Mouse (Mus musculus): ENCODE measurements around the gene Tktl1. TPM values are rescaled to one million over a fixed set of nuclear protein-coding genes. Genes with fewer than 3 reads are reported as not detected.
"Not testable (repeated sequence)": the region's sequence is repeated elsewhere in the genome, so short reads cannot be mapped to it uniquely, and the experiment has no call there.

Tktl1 gene
- polyA plus RNA-seq (2015; fragmentation: Nextera tagmentation; extraction: Ambion mirVana): 0.08 and 0.13 TPM in 2 replicates

DNA sequence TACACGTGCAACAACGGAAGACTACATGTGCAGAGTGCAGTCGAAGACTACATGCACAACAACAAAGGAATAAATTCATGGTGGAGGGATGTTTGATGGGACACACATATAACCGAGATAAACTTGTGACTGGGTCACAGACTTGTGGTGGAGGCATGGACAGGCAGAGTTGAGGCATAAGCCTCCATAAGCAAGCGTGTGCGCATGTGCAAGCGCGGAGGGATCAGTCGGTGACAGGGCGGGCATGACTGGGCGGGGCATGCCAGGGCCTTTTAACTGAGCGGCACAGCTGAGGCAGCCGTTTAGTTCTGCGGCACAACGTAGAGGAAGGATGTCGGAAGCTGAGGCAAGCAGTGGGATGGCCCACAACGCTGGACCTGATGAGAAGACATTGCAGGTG is at the start of gene Tktl1:
Gene Tktl1, plus strand, starts transcription at position 301 of the 400 bp plus-strand sequence.
- H3K4me3 ChIP-seq (ENCODE audit: low read depth, low read length): no peak within 1 kb of the TSS
- H3K27me3 ChIP-seq (ENCODE audit: control insufficient read depth, insufficient read depth, low read length): no peaks in the 10 kb centered on the region
- TF ChIP-seq CTCF (IDR thresholded peaks at IDR 0.05; ENCODE audit: low read depth) (no peak), EP300 (optimal IDR thresholded peaks at IDR 0.05) (no peak)
- 86% methylated on average over 17 of the region's 17 CpGs for WGBS
- no peaks in the 10 kb centered on the region for H3K9me3 ChIP-seq (ENCODE audit: control insufficient read depth, low read length)
- no peaks in the 10 kb centered on the region for H3K4me1 ChIP-seq (replicated peaks; ENCODE audit: control insufficient read depth, insufficient read depth)
- ATAC-seq (ENCODE audit: low FRiP score, low TSS enrichment) (no peak), DNase-seq (ENCODE audit: low spot score) (no peak)
- H3K27ac ChIP-seq (replicated peaks): no peak within 1 kb of the TSS
- no peak within 1 kb of the TSS for H3K9ac ChIP-seq (ENCODE audit: low read length)
- H3K36me3 ChIP-seq (ENCODE audit: control insufficient read depth, insufficient read depth, low read length): no peaks in the 10 kb centered on the region
- H3K4me2 ChIP-seq (replicated peaks; ENCODE audit: low read depth): no peak within 1 kb of the TSS

GRCm38 (mm10) chrX:74135263-74135662 is 41.8 kb upstream of the Tktl1 start, which contains the start of gene Mecp2:
TSS of gene Mecp2 (minus strand) at chrX:74135363.
- not testable (repeated sequence) for H3K27me3 ChIP-seq (ENCODE audit: control insufficient read depth, insufficient read depth, low read length); H3K9me3 ChIP-seq (ENCODE audit: control insufficient read depth, low read length); DNase-seq (ENCODE audit: low spot score); H3K36me3 ChIP-seq (ENCODE audit: control insufficient read depth, insufficient read depth, low read length); H3K27ac ChIP-seq (replicated peaks); ATAC-seq (ENCODE audit: low FRiP score, low TSS enrichment); H3K4me2 ChIP-seq (replicated peaks; ENCODE audit: low read depth); H3K4me3 ChIP-seq (ENCODE audit: low read depth, low read length); H3K4me1 ChIP-seq (replicated peaks; ENCODE audit: control insufficient read depth, insufficient read depth); H3K9ac ChIP-seq (ENCODE audit: low read length)
- WGBS: 33% methylated on average over 1 of the region's 1 CpGs

DNA sequence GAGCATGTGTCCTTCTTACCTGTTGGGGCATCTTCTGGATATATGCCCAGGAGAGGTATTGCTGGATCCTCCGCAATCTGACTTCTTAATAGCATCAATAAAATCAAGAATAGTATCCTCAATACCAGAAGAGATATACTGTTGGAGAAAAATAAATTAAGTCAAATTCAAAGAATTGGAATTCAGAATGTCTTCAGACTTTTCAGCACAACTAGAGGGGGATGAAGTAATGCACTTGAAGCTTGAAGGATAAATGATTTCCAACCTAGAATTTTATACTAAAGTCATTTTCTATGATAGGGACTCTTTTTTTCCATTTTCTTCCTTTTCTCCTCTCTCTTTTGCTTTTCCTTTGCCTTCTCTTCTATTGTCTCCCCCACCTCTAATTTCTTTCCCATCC is 9.3 kb upstream of the Tktl1 start, which contains the start of gene Tex28:
Gene Tex28, minus strand, starts transcription at position 101 of the 400 bp plus-strand sequence.
- H3K4me3 ChIP-seq (ENCODE audit: low read depth, low read length): no peak within 1 kb of the TSS
- DNase-seq (ENCODE audit: low spot score): no peak
- H3K4me1 ChIP-seq (replicated peaks; ENCODE audit: control insufficient read depth, insufficient read depth): no peaks in the 10 kb centered on the region
- no peaks in the 10 kb centered on the region for H3K36me3 ChIP-seq (ENCODE audit: control insufficient read depth, insufficient read depth, low read length)
- no peak for ATAC-seq (ENCODE audit: low FRiP score, low TSS enrichment)
- H3K4me2 ChIP-seq (replicated peaks; ENCODE audit: low read depth): no peak within 1 kb of the TSS
- no peaks in the 10 kb centered on the region for H3K27me3 ChIP-seq (ENCODE audit: control insufficient read depth, insufficient read depth, low read length)
- WGBS: 85% methylated on average over 1 of the region's 1 CpGs
- no peaks in the 10 kb centered on the region for H3K9me3 ChIP-seq (ENCODE audit: control insufficient read depth, low read length)
- no peak within 1 kb of the TSS for H3K9ac ChIP-seq (ENCODE audit: low read length)
- TF ChIP-seq CTCF (IDR thresholded peaks at IDR 0.05; ENCODE audit: low read depth) (no peak), EP300 (optimal IDR thresholded peaks at IDR 0.05) (no peak)
- H3K27ac ChIP-seq (replicated peaks): no peak within 1 kb of the TSS

GRCm38 (mm10) chrX:74203556-74203955 is 26.5 kb downstream of the Tktl1 start:
- Histone ChIP-seq H3K9ac (ENCODE audit: low read length) (no peak overlapping the region), H3K9me3 (ENCODE audit: control insufficient read depth, low read length) (no peaks in the 10 kb centered on the region), H3K4me3 (ENCODE audit: low read depth, low read length) (no peak overlapping the region), H3K4me1 (replicated peaks; ENCODE audit: control insufficient read depth, insufficient read depth) (no peaks in the 10 kb centered on the region), H3K27me3 (ENCODE audit: control insufficient read depth, insufficient read depth, low read length) (no peaks in the 10 kb centered on the region), H3K36me3 (ENCODE audit: control insufficient read depth, insufficient read depth, low read length) (no peaks in the 10 kb centered on the region), H3K4me2 (replicated peaks; ENCODE audit: low read depth) (no peak overlapping the region), H3K27ac (replicated peaks) (no peak overlapping the region)
- no peak for DNase-seq (ENCODE audit: low spot score)
- ATAC-seq (ENCODE audit: low FRiP score, low TSS enrichment): no peak
- 79% methylated on average over 2 of the region's 2 CpGs for WGBS
- TF ChIP-seq CTCF (IDR thresholded peaks at IDR 0.05; ENCODE audit: low read depth) (no peak), EP300 (optimal IDR thresholded peaks at IDR 0.05) (no peak)

DNA sequence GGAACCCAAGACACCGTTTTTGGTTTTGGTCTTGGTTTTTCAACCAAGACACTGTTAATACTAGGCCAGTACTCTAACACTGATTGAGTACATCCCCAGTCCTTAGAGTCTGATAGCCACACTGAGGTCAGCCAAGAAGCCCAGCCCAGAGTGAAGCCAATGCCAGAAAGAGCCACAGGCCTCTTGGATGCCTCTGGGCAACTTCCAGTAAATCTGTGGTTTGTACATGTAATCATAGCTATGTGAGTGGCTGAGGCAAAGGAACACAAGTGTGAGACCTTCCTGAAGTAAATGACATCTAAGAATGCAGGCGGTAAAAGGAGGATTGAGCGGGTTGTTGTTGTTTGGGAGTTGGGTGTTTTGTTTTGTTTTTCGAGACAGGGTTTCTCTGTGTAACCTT is 41.4 kb downstream of the Tktl1 start:
- no peak overlapping the region for H3K9ac ChIP-seq (ENCODE audit: low read length)
- TF ChIP-seq EP300 (optimal IDR thresholded peaks at IDR 0.05): no peak
- no peak for TF ChIP-seq CTCF (IDR thresholded peaks at IDR 0.05; ENCODE audit: low read depth)
- ATAC-seq (ENCODE audit: low FRiP score, low TSS enrichment): no peak
- H3K4me2 ChIP-seq (replicated peaks; ENCODE audit: low read depth): no peak overlapping the region
- no peak overlapping the region for H3K27ac ChIP-seq (replicated peaks)
- no peaks in the 10 kb centered on the region for H3K36me3 ChIP-seq (ENCODE audit: control insufficient read depth, insufficient read depth, low read length)
- H3K4me3 ChIP-seq (ENCODE audit: low read depth, low read length): no peak overlapping the region
- DNase-seq (ENCODE audit: low spot score): no peak
- WGBS: 87% methylated on average over 4 of the region's 4 CpGs
- H3K4me1 ChIP-seq (replicated peaks; ENCODE audit: control insufficient read depth, insufficient read depth): no peaks in the 10 kb centered on the region
- H3K27me3 ChIP-seq (ENCODE audit: control insufficient read depth, insufficient read depth, low read length): no peaks in the 10 kb centered on the region
- no peaks in the 10 kb centered on the region for H3K9me3 ChIP-seq (ENCODE audit: control insufficient read depth, low read length)

- Histone ChIP-seq H3K36me3 (ENCODE audit: control insufficient read depth, insufficient read depth, low read length) (no peaks in the 10 kb centered on the region), H3K27me3 (ENCODE audit: control insufficient read depth, insufficient read depth, low read length) (no peaks in the 10 kb centered on the region), H3K9ac (ENCODE audit: low read length) (no peak overlapping the region), H3K4me1 (replicated peaks; ENCODE audit: control insufficient read depth, insufficient read depth) (no peaks in the 10 kb centered on the region), H3K9me3 (ENCODE audit: control insufficient read depth, low read length) (no peaks in the 10 kb centered on the region), H3K27ac (replicated peaks) (no peak overlapping the region), H3K4me3 (ENCODE audit: low read depth, low read length) (no peak overlapping the region), H3K4me2 (replicated peaks; ENCODE audit: low read depth) (no peak overlapping the region)
- peak; percentile 18 for DNase-seq (ENCODE audit: low spot score)
- peak; percentile 16; the same call in 1 of the 2 replicates for ATAC-seq (ENCODE audit: low FRiP score, low TSS enrichment)
- 42% methylated on average over 13 of the region's 13 CpGs for WGBS
- TF ChIP-seq EP300 (optimal IDR thresholded peaks at IDR 0.05): no peak
Observed at GRCm38 (mm10) chrX:74219449-74219848, 42.4 kb downstream of the Tktl1 start.

- H3K9ac ChIP-seq (ENCODE audit: low read length); H3K36me3 ChIP-seq (ENCODE audit: control insufficient read depth, insufficient read depth, low read length); H3K27ac ChIP-seq (replicated peaks); DNase-seq (ENCODE audit: low spot score); H3K9me3 ChIP-seq (ENCODE audit: control insufficient read depth, low read length); H3K4me2 ChIP-seq (replicated peaks; ENCODE audit: low read depth); H3K4me3 ChIP-seq (ENCODE audit: low read depth, low read length); H3K27me3 ChIP-seq (ENCODE audit: control insufficient read depth, insufficient read depth, low read length); H3K4me1 ChIP-seq (replicated peaks; ENCODE audit: control insufficient read depth, insufficient read depth): not testable (repeated sequence)
- ATAC-seq (ENCODE audit: low FRiP score, low TSS enrichment): peak; percentile 31; the same call in 1 of the 2 replicates
- 25% methylated on average over 1 of the region's 1 CpGs for WGBS
Observed at GRCm38 (mm10) chrX:74220099-74220498, 43.0 kb downstream of the Tktl1 start.
